Mouse (Mus musculus) heart, embryonic 11.5 days (tissue): ENCODE data around the gene Cobll1. TPM values are rescaled to one million over a fixed set of nuclear protein-coding genes. Genes with fewer than 3 reads are reported as not detected.

ENCODE experiments used
- ATAC-seq: fragments of 200-750 bp; cut with Nextera tagmentation; replicated peaks from 2 replicates; pipeline ENCODE4 v1.8.0; 2017; ENCODE audit warnings: moderate library complexity; ENCODE audit not compliant: insufficient number of reproducible peaks, low FRiP score, low TSS enrichment
- H3K27ac ChIP-seq: fragments of 300-500 bp; sonication (generic); 2 replicates; pipeline ENCODE4 v1.5.1; 2014; ENCODE audit warnings: mild to moderate bottlenecking, low read depth, low read length
- H3K27me3 ChIP-seq: fragments of 300-500 bp; sonication (generic); 2 replicates; pipeline ENCODE4 v1.6.1; 2014; ENCODE audit warnings: mild to moderate bottlenecking, low read length, mixed read lengths; ENCODE audit not compliant: control insufficient read depth, insufficient read depth
- H3K36me3 ChIP-seq: fragments of 300-500 bp; sonication (generic); 2 replicates; pipeline ENCODE4 v1.6.1; 2014; ENCODE audit warnings: mild to moderate bottlenecking, low read length, moderate library complexity, mixed read lengths; ENCODE audit not compliant: control insufficient read depth, insufficient read depth
- H3K4me1 ChIP-seq: fragments of 300-500 bp; sonication (generic); 2 replicates; pipeline ENCODE4 v1.6.1; 2014; ENCODE audit warnings: low read length; ENCODE audit not compliant: control insufficient read depth, insufficient read depth
- H3K4me2 ChIP-seq: fragments of 300-500 bp; sonication (generic); 2 replicates; pipeline ENCODE4 v1.6.1; 2014; ENCODE audit warnings: mild to moderate bottlenecking, moderate library complexity
- H3K4me3 ChIP-seq: fragments of 300-500 bp; sonication (generic); 2 replicates; pipeline ENCODE4 v1.5.1; 2014; ENCODE audit warnings: low read depth, low read length
- H3K9ac ChIP-seq: fragments of 300-500 bp; sonication (generic); 2 replicates; pipeline ENCODE4 v1.6.1; 2014; ENCODE audit warnings: mild to moderate bottlenecking, low read depth, low read length, moderate library complexity
- H3K9me3 ChIP-seq: fragments of 300-500 bp; sonication (generic); replicated peaks from 2 replicates; pipeline ENCODE4 v1.6.1; 2016; ENCODE audit warnings: low read length; ENCODE audit not compliant: control insufficient read depth
- WGBS: fragments of 180-500 bp; shearing (Covaris S2); extraction: QIAGEN DNeasy Blood & Tissue Kit; methylation state at CpG from one replicate; pipeline ENCODE4 v1.1.7; 2014; ENCODE audit not compliant: insufficient replicate concordance; 5-methylcytosine and 5-hydroxymethylcytosine counted together
- polyA plus RNA-seq: library from polyadenylated mRNA; unstranded; fragments of >200 nt; fragmentation: Nextera tagmentation; extraction: Ambion mirVana; gene quantifications from 2 replicates; pipeline ENCODE4 v1.2.1, GENCODE M21; 2014

The Cobll1 gene
- polyA plus RNA-seq, 1 experiment from 2014 or later, result 9.9 TPM

DNA sequence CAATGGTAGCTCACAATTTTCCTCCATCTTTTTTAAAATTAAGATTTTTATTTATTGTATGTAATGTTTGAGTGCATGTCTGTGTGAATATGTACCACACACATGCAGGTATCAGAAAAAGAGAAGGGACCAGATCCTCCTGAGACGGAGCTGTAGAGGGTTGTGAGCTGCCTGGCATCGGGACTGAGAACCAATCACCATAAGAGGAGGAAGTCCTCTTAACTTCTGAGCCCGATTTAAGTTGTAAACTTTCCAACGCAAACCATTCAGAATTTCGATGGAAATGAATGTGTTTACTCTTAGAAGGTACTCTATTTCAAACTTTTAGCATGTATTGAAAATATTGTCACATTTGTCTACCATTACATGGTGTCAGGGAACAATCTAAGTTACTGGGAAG is 68.9 kb downstream of the Cobll1 start:
- Histone ChIP-seq H3K9me3 (no peaks in the 10 kb centered on the region), H3K27me3 (no peaks in the 10 kb centered on the region), H3K36me3 (no peaks in the 10 kb centered on the region), H3K4me2 (no peak overlapping the region), H3K4me1 (peaks cover 11% of the 10 kb centered on the region), H3K27ac (no peak overlapping the region), H3K9ac (no peak overlapping the region), H3K4me3 (no peak overlapping the region)
- no peak for ATAC-seq
- WGBS, result 87% methylated on average over 5 of the region's 5 CpGs

DNA sequence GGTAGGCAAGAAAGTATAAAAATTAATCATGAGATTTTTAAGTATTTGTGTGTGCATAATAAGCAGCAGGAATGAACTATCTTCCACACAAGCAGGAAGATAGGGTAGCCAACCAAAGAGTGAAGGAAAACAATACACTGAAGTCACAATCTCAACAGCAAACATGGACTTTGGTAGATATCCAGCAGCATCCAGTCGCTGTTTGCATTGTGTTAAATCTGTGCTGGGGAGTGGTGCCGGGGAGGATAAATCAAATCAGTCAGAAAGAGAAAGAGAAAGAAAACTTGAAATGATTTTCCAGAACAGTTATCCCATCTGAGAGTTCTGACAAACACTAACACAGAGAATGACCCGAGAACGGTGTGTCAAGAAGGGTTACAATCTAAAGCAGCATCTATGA is 75.2 kb downstream of the Cobll1 start:
- Histone ChIP-seq H3K9me3 (no peaks in the 10 kb centered on the region), H3K27ac (no peak overlapping the region), H3K27me3 (no peaks in the 10 kb centered on the region), H3K4me2 (no peak overlapping the region), H3K4me3 (no peak overlapping the region), H3K36me3 (no peaks in the 10 kb centered on the region), H3K9ac (no peak overlapping the region), H3K4me1 (peaks cover 10% of the 10 kb centered on the region)
- WGBS, result 65% methylated on average over 4 of the region's 4 CpGs
- ATAC-seq, result no peak

DNA sequence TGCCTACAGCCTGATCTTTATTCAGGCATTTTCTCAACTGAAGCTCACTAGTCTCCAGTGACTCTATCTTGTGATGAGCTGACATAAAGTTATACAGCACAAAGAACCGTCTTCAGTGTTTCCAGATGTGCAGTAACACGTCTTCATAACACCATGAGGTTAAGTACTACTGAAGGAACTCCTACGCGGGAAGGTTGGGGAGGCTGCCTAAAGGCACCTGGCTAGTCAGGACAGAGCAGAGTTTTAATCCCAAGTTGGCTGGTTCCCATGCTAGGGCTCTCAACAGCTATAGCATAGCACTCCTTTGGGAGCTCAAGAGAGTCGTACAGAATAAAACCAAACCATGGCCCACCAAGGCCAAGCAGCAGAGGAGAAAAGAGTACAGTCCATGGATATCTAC is 76.6 kb downstream of the Cobll1 start:
- Histone ChIP-seq H3K9ac (no peak overlapping the region), H3K27ac (no peak overlapping the region), H3K4me1 (peaks cover 10% of the 10 kb centered on the region), H3K4me2 (no peak overlapping the region), H3K9me3 (no peaks in the 10 kb centered on the region), H3K4me3 (no peak overlapping the region), H3K27me3 (no peaks in the 10 kb centered on the region), H3K36me3 (no peaks in the 10 kb centered on the region)
- ATAC-seq, result no peak
- WGBS, result 84% methylated on average over 5 of the region's 5 CpGs

DNA sequence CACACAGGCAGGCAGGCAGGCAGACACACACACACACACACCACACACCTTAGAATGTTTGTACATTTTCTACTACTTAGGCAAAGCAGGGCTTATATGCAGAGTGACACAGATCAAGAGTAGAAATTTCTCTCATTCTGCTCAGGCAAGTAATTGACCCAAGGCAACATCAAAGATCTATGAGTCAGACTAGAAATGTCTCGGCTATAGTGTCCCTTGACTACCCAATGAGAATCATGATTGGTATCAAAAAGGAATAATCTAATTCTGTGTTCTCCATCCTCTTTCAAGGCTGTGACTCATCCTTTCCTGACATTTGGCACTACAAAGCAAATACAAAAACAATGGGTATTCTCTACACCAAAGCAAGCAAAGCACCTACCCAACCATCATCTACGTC is 77.5 kb downstream of the Cobll1 start:
- Histone ChIP-seq H3K4me1 (peaks cover 10% of the 10 kb centered on the region), H3K9me3 (no peaks in the 10 kb centered on the region), H3K4me2 (no peak overlapping the region), H3K27me3 (no peaks in the 10 kb centered on the region), H3K9ac (no peak overlapping the region), H3K4me3 (no peak overlapping the region), H3K36me3 (no peaks in the 10 kb centered on the region), H3K27ac (no peak overlapping the region)
- no peak for ATAC-seq
- 69% methylated on average over 2 of the region's 2 CpGs for WGBS

DNA sequence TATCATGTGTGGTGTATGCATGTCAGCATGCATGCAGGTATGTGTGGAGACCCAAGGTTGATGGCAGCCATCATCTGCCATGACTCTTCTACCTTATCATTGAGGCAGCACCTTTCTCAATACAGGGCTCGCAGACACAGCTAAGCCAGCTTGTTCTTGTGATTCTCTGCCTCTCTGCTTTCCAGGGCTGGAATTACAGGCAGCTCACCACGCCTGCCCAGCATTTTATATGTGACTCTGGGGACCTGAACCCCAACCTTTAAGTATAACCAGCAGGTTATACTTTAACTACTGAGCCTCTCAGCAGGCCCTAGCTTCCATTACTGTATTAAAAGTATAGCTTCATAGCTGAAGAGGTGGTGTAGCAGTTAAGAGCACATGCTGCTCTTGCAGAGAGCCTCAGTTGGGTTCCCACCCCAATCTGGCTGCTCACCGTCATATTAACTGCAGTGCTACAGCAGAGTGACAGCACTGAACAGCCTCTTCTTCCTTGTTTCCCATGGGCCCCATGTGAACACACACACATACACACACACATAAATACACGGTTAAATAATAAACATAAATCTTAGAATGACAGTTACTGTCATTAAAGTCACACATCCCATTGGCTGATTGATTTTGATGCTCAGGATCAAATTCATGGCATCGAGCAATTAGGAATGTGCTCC is 81.1 kb downstream of the Cobll1 start:
- no peak overlapping the region for H3K27ac ChIP-seq
- H3K36me3 ChIP-seq, result no peaks in the 10 kb centered on the region
- no peak for ATAC-seq
- no peaks in the 10 kb centered on the region for H3K9me3 ChIP-seq
- no peak overlapping the region for H3K4me2 ChIP-seq
- no peaks in the 10 kb centered on the region for H3K27me3 ChIP-seq
- H3K9ac ChIP-seq, result no peak overlapping the region
- H3K4me3 ChIP-seq, result no peak overlapping the region
- H3K4me1 ChIP-seq, result peaks cover 10% of the 10 kb centered on the region
- 81% methylated on average over 5 of the region's 5 CpGs for WGBS

DNA sequence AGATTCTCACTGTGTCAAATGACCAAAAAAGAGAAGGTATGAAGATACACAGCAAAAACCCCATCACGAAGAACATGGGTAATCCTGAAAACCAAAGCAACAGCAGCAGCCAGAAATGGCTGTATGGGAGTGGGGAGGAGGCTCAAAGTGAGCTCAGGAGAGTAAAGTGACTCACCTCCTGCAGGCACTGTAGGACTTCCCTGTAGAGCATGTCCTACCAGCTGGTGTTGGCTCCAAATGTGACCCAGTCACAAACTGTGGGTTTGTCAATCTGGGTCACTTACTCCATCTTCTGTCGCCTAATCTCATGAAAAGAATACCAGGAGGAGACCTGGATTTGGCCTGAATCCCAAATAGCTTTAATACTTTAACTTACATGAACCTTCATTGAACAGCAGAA is 81.9 kb downstream of the Cobll1 start:
- ATAC-seq, result no peak
- no peak overlapping the region for H3K27ac ChIP-seq
- H3K9me3 ChIP-seq, result no peaks in the 10 kb centered on the region

DNA sequence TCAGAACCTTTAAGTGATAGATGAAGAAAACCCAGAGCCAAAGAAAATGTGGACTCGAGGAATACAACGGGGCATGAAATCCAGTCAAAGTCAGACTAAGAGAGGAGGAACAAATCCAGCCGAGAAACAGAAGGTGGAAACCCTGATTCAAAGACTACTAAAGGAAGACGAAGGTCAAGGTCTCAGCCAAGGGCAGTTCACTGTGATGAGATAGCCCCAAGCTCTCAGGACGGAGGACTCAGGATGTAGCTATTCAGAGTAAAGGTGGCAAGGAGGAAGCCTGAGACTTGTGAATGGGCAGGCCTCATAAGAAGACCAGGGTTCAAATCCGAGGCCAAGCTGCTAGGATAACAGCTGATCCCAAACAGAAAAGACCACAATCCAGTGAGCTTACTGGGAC is 90.3 kb downstream of the Cobll1 start:
- no peak for ATAC-seq
- 80% methylated on average over 6 of the region's 6 CpGs for WGBS
- no peaks in the 10 kb centered on the region for H3K4me1 ChIP-seq

More for the DNA sequence above, 81.9 kb downstream of the Cobll1 start:
- Histone ChIP-seq H3K4me1 (peaks cover 10% of the 10 kb centered on the region), H3K9ac (no peak overlapping the region), H3K27me3 (no peaks in the 10 kb centered on the region), H3K4me3 (no peak overlapping the region), H3K36me3 (no peaks in the 10 kb centered on the region), H3K4me2 (no peak overlapping the region)
- 71% methylated on average over 2 of the region's 2 CpGs for WGBS

DNA sequence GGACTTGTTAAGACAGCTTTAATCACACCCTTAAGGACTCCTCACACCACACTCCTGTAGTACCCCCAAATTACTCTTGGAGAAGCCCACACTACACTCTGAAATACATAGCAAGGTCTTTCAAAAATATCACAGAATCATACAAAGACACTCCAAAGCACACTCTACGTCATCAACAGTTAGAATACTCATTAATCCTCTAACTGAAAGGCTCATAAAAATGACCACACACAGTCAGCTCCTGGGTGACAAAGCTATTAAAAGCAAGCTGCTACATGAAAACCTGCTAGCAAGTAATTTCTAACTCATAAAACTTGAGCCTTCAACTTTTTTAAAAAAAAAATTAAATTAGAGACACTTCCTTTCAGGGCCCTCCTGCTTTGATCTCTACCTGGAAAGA is 91.8 kb downstream of the Cobll1 start:
- H3K9me3 ChIP-seq, result no peaks in the 10 kb centered on the region
- ATAC-seq, result no peak
- no peaks in the 10 kb centered on the region for H3K36me3 ChIP-seq
- H3K4me1 ChIP-seq, result no peaks in the 10 kb centered on the region
- no peak overlapping the region for H3K9ac ChIP-seq
- no peaks in the 10 kb centered on the region for H3K27me3 ChIP-seq
- WGBS, result 78% methylated on average over 1 of the region's 1 CpGs
- H3K4me2 ChIP-seq, result no peak overlapping the region
- H3K27ac ChIP-seq, result no peak overlapping the region
- no peak overlapping the region for H3K4me3 ChIP-seq

More for the DNA sequence above, 90.3 kb downstream of the Cobll1 start:
- Histone ChIP-seq H3K27me3 (no peaks in the 10 kb centered on the region), H3K9ac (no peak overlapping the region), H3K36me3 (no peaks in the 10 kb centered on the region), H3K27ac (no peak overlapping the region), H3K4me3 (no peak overlapping the region), H3K4me2 (no peak overlapping the region), H3K9me3 (no peaks in the 10 kb centered on the region)

DNA sequence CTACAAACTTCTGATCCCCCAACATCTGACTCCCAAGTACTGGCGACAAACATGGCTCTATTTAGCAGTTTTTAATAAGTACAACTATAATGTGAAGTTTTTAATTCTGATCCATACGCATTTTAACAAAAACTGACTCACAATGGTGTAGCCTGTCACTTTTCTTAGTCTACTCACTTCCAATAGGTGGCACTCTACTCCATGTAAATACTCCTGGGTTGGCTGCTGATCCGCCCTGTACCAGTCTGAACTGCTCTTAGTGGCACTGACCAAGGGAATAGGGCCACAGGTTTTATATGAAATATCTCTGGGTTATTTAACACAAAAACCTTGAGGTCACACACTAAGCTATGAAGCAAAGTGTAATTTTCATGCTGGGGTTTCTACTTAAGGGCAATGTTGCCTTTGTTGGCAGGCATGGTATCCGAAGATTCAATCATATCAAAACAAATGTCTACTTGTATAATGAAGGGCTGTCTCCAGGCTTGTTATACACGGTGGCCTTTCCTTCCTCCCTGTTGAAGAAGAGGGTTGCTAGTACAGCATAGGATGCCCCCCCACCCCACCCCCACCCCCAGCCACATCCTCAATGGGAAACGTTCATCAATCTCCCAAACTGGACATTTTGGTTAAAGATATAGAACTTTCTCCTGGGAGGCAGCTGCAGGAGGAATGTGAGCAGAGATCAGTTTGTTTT is 93.6 kb downstream of the Cobll1 start:
- no peak overlapping the region for H3K4me2 ChIP-seq
- no peak overlapping the region for H3K4me3 ChIP-seq
- H3K27me3 ChIP-seq, result no peaks in the 10 kb centered on the region
- no peak overlapping the region for H3K9ac ChIP-seq
- H3K27ac ChIP-seq, result no peak overlapping the region
- ATAC-seq, result 0 out of 2 replicates have a peak, but pooled peaks have one; percentile 42
- no peaks in the 10 kb centered on the region for H3K9me3 ChIP-seq
- H3K36me3 ChIP-seq, result no peaks in the 10 kb centered on the region
- 47% methylated on average over 6 of the region's 6 CpGs for WGBS
- peaks cover 1% of the 10 kb centered on the region; the same call in 1 of the 2 replicates for H3K4me1 ChIP-seq
